Mouse (Mus musculus) ES-Bruce4 (cell line): ENCODE measurements around the gene Ncor2.

Experiments
- CTCF ChIP-seq: IDR thresholded peaks from one replicate; pipeline ENCODE4 v1.8.1; 2011; ENCODE audit warnings: low read depth, low read length
- EP300 ChIP-seq: IDR thresholded peaks from 2 replicates; pipeline ENCODE4 v1.6.1; 2011; ENCODE audit warnings: low read depth, low read length; ENCODE audit not compliant: insufficient read depth
- POLR2A ChIP-seq: IDR thresholded peaks from one replicate; pipeline ENCODE4 v1.8.1; 2011; ENCODE audit warnings: low read length; ENCODE audit not compliant: insufficient read depth

- TF ChIP-seq CTCF (no peak), POLR2A (no peak), EP300 (no peak)
These were observed 36.4 kb upstream of the Ncor2 start for GRCm38 (mm10) chr5:125215346-125215929.
